ENCODE assay signal across 8 mouse cellular contexts in genomic region chr15:4026231-4026773, GRCm38 (mm10). TPM values are rescaled to one million over a fixed set of nuclear protein-coding genes. Genes with fewer than 3 reads are reported as not detected.
A peak's percentile ranks its signal among the peaks of the same experiment; 100 is the strongest.
DNase-seq lines count a peak whose midpoint lies in the region; ATAC-seq and TF ChIP-seq lines count a peak whose summit lies in the region.

TSS of gene Oxct1 (plus strand) at chr15:4026383.

- peak within 1 kb of the TSS; percentile 91 for H3K4me2 ChIP-seq in lung, postnatal 0 days (replicated peaks; ENCODE audit: low read depth, low read length)

- peaks cover 26% of the 10 kb centered on the region for H3K27me3 ChIP-seq in hindbrain, embryonic 10.5 days (ENCODE audit: insufficient read depth, poor library complexity, severe bottlenecking)
- no peaks in the 10 kb centered on the region for H3K27me3 ChIP-seq in lung, postnatal 0 days (replicated peaks; ENCODE audit: insufficient read depth, low read length)

- TF ChIP-seq EP300 in lung, postnatal 0 days (IDR thresholded peaks at IDR 0.05) = no peak

- H3K36me3 ChIP-seq in hindbrain, embryonic 10.5 days = no peaks in the 10 kb centered on the region
- H3K36me3 ChIP-seq in lung, postnatal 0 days (ENCODE audit: insufficient read depth, low read length) = no peaks in the 10 kb centered on the region

- peak; percentile 96 for DNase-seq in Muller cell, postnatal 12 days (ENCODE audit: inconsistent ontology term)
- DNase-seq in cerebellum, adult 9-10 months = peak; percentile 94
- peak; percentile 88 for DNase-seq in hindbrain, embryonic 10.5 days (ENCODE audit: low spot score)
- peak; percentile 96 for DNase-seq in layer of hippocampus, adult 9-11 months
- peak; percentile 96 for DNase-seq in lung, postnatal 0 days (ENCODE audit: low spot score)
- peak; percentile 69 for DNase-seq in retina, adult 2 months (ENCODE audit: low read depth, low spot score)
- peak; percentile 82 to 89 for DNase-seq in thymus, postnatal 36 days

- peak; percentile 88 for ATAC-seq in frontal cortex, adult (ENCODE audit: low TSS enrichment)
- ATAC-seq in lung, postnatal 0 days = peak; percentile 96

- peak within 1 kb of the TSS; percentile 92 for H3K27ac ChIP-seq in hindbrain, embryonic 10.5 days
- H3K27ac ChIP-seq in lung, postnatal 0 days (ENCODE audit: low read length) = peak within 1 kb of the TSS; percentile 93

- no peaks in the 10 kb centered on the region; the same call in 1 of the 2 replicates for H3K9me3 ChIP-seq in hindbrain, embryonic 10.5 days
- no peaks in the 10 kb centered on the region for H3K9me3 ChIP-seq in lung, postnatal 0 days (ENCODE audit: low read length)

- peak within 1 kb of the TSS; percentile 73 for H3K9ac ChIP-seq in lung, postnatal 0 days (replicated peaks; ENCODE audit: low read depth)

- TF ChIP-seq CTCF in lung, postnatal 0 days (IDR thresholded peaks at IDR 0.05) = peak; percentile 76

- H3K4me3 ChIP-seq in hindbrain, embryonic 10.5 days = peak within 1 kb of the TSS; percentile 82
- peak within 1 kb of the TSS; percentile 90 for H3K4me3 ChIP-seq in lung, postnatal 0 days (ENCODE audit: low read depth, low read length)

- peaks cover 11% of the 10 kb centered on the region for H3K4me1 ChIP-seq in hindbrain, embryonic 10.5 days (replicated peaks)
- H3K4me1 ChIP-seq in lung, postnatal 0 days (ENCODE audit: insufficient read depth, low read depth, low read length) = peaks cover 21% of the 10 kb centered on the region; the same call in 1 of the 2 replicates

- under 1% methylated on average over 45 of the region's 45 CpGs for WGBS in hindbrain, embryonic 10.5 days
- 1% methylated on average over 44 of the region's 45 CpGs for WGBS in lung, postnatal 0 days

RNA-seq across cellular contexts. Expression of gene Oxct1, which starts in this region (rescaled TPM):
- polyA plus RNA-seq in hindbrain, embryonic 10.5 days (2016; fragmentation: Nextera tagmentation; extraction: Ambion mirVana) = 101 and 114 TPM in 2 replicates
- 64.8 and 87.0 TPM in 2 replicates for polyA plus RNA-seq in lung, postnatal 0 days (2015; fragmentation: Nextera tagmentation; extraction: Ambion mirVana)

Comparison
In these comparisons a context has a peak if more than half of its experiments do, and no peak if none do; other contexts are left out.
1. Peak in every context shown above with its lines: DNase-seq, ATAC-seq, H3K4me3 ChIP-seq and H3K27ac ChIP-seq.